Mouse (Mus musculus): ENCODE results near the gene Gm49368.
"Not testable (repeated sequence)": the region's sequence is repeated elsewhere in the genome, so short reads cannot be mapped to it uniquely, and the experiment has no call there.

The Gm49368 gene

DNA sequence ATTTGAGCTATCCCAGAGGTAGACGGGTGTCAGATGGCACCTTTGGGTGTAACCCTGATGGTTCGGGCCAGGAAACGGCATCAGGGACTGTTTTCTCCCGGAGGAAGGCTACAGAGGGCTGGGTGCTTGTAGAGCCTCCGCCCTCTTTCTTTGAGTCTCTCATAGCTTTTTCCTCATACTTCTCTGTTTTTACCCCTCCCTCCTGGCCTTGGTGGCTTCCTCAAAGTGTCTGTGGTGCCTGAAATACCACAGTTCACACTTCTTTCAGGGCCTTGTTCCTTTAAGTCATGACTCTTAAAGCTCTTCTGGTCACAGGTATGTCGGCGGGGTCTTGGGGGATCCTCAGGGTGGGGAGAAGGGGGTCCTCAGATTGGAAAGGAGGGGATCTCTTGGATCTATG, at the start of gene Gm49368, which contains the start of gene Itgam:
TSS of gene Gm49368 (plus strand) at position 228 of the 400 bp plus-strand sequence.
TSS of gene Itgam (plus strand) at position 185 of the 400 bp plus-strand sequence.
- in situ Hi-C loops (cut with MboI; ENCODE audit: low sequenced_read_pairs), result no loop called here

DNA sequence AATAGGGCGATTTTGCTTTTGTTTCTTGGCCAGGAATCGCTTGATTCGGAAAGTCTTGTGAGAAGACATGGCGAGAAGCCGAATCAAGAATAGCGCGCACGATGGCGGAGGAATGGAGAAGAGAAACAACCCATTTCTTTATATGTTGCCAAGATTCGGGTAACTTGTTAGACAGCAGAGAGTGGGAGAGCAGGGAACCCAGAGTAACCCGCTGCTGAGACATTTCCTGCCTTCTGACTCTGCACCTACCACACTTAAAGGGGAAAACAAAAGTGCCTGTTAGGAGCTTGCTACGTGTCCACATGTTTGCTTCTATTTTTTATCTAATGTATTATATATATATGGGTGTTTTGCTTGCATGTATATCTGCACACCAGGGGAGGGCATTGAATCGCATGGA, 49.4 kb upstream of the Gm49368 start:
- in situ Hi-C loops (cut with MboI; ENCODE audit: low sequenced_read_pairs), result no loop called here

DNA sequence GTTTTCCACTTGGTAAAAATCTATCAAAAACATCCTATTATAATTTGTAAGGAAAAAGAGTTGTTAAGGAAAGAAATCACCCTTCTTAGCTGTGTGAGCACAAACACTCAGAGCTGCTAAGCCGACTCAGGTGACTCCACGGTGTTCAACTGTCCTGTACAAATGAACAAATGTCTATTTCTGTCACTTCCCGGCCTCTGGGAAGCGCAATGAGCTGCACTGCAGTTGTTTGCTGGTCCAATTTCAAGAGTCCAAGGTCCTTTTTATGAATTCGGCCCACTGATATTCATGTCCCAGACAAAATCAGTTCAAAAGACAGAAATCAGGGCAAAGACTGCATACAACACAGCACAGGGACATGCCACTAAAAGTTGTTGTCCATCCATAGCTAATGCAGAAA, 46.3 kb upstream of the Gm49368 start:
- in situ Hi-C loops (cut with MboI; ENCODE audit: low sequenced_read_pairs), result not testable (repeated sequence)

DNA sequence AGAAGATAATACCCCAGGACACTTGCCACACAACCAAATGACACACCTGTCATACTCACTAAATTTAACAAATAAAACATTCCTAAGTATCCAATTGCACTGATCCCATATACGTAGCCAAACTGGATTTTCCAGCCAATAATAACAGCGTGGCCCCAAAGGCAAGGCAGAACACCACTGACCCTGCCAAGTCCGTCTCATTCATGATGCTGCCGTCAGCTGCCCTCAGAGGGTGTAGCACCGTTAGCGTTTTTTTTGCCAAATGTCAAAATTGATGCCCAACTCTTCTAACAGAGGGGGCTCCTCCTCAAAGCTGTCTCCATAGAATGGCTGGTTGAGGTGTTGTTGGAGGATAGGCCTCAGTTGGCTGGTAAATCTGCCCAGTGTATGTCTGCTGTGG, 45.8 kb upstream of the Gm49368 start:
- in situ Hi-C loops (cut with MboI; ENCODE audit: low sequenced_read_pairs), result no loop called here

DNA sequence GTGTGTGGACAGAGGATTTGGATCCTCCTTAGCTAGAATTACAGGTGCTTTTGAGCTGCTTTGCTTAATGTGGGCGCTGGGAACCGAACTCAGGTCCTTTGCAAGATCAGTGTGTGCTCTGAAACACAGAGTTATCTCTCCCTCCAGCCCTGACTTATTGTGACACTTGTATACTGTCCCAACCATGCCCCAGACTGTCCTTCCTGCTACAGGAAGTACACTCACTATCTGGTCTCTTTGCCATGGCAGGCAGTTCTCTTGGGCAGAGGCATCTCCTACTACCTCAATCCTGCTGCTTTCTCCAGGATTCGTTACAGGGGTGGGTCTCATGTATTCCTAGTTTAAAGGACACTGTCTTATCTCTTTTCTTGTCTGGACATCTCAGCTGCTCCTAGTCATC, 44.2 kb upstream of the Gm49368 start:
- in situ Hi-C loops (cut with MboI; ENCODE audit: low sequenced_read_pairs), result no loop called here

DNA sequence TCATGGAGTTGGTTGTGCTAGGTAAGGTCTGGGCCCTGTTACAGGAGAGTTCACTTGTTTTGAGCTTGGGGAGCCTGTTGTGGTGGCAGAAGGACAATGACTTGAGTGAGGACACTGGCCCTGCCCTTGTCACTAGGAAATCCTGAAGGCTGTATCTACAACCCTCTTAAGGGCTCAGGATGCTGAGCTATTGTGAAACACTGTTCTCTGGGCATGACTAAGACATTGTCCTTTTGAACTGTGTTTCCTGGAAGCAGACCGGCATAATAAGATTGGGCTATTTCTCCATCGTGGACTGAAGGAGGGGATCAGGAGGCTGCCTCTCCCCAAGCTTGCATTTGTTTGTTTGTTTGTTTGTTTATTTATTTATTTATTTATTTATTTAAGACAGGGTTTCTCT, 43.3 kb upstream of the Gm49368 start:
- in situ Hi-C loops (cut with MboI; ENCODE audit: low sequenced_read_pairs), result no loop called here

DNA sequence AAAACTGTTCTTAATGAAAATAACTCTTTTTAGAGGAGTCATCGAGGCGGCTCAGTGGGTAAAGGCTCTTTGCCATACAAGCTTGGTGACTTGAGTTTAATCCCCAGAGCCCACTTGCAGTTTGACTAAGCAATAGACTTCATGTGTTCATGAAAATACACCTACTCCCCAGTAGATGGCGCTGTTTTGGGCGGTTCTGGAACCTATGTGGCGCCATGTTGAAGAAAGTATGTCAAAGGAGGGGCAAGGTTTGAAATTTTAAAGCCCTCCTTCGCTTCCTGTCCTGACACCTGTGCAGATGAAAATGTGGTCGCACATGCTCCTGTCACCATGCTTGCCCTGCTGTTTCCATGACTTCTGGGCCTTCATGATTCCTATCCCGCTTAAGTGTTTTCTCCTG, 39.5 kb upstream of the Gm49368 start:
- in situ Hi-C loops (cut with MboI; ENCODE audit: low sequenced_read_pairs), result no loop called here

DNA sequence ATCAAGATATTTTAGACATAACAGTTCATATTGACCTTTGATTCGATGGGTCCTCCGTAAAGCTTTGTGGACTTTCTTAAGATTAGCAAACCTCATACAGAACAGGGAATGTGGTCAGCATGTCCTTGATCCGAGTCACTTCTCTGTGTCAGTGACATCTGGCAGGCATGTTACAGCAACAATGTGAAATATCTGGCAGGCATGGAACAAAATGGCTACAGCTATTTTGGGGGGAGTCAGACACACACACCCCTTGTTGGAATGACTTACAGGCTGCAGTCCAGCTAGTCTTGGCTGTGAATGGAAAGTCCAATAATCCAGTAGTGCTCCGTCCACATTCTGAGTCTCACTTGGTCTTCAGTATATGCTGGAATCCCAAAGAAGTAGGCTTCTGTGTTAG, 38.9 kb upstream of the Gm49368 start:
- in situ Hi-C loops (cut with MboI; ENCODE audit: low sequenced_read_pairs), result no loop called here

DNA sequence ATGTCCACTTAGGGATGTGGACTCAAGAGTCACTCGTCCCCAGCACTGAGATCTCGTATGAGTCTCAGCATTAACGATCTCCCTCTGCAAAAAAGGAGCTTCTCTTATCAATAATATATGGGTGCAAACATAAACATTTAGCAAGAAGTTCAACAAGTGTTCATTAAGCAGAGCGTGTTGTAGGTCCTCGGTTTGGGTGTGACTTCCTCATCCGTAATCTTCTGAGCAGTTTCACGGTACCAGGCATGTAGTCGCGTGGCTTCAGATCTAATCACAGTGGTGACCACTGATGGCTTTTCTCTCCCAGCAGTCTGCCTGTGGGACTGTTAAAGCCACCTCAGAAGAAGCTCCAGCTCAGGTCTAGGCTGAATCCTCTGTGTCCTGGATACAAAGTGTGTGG, 38.1 kb upstream of the Gm49368 start:
- in situ Hi-C loops (cut with MboI; ENCODE audit: low sequenced_read_pairs), result no loop called here

DNA sequence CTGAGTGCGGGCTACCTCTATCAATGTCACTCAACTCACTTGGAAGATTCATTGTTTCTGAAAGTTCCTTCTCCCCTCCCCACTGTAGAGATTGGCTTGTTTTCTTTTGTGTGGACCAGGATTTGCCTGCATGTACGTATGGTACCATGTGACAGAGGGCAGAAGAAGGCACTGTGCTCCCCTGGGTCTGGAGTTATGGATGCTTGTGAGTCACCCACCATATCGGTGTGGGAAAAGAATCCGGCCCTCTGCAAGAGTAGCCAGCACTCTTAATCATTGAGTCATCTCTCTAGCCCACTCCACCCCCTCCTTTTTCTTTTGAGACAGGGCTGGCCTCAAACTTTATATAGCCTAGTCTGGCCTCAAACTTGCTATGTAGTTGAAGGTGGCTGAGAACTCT, 37.6 kb upstream of the Gm49368 start:
- in situ Hi-C loops (cut with MboI; ENCODE audit: low sequenced_read_pairs), result no loop called here

DNA sequence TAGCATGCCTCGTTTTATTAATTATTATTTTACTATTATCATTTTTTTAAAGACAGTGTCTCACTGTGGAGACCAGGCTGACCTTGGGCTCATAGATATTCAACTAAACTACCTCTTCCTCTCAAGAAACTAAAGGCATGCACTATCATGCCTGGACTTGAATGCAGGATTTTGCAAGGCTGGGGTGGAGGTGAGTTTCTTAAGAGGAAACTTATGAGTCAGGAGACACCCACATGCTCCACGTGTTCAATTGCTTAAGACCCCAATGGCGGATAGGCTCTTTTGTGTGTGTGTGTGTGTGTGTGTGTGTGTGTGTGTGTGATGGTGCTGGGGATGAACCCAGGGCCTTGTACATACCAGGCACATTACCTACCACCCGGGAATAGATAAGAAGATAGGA, 37.1 kb upstream of the Gm49368 start:
- in situ Hi-C loops (cut with MboI; ENCODE audit: low sequenced_read_pairs), result no loop called here

DNA sequence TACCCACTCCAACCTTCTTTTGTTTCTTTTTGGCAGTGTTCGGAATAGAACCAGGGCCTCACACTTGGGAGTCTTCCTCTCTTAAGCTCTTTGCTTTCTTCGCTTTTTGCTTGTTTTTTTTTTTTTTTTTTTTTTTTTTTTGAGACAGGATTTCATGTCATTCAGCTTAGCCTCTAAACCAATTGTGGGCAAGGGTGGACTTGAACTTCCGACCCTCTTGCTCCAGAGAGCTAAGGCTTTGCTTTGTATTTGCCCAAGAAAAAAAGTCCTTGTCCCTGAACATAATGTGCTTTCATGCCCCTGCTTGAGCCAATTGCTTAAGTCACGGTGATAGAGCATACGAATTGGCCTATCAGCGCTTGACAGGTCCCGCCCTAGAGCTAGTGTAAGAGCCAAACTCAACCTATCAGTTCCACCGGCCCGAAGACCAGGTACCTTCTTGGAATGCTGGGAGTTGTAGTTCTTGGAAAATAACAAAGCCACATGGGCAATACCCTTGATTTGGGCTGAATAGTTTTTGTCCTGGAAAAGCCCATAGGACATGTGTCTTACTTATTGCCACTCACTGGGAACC, 31.0 kb upstream of the Gm49368 start:
- in situ Hi-C loops (cut with MboI; ENCODE audit: low sequenced_read_pairs), result no loop called here

DNA sequence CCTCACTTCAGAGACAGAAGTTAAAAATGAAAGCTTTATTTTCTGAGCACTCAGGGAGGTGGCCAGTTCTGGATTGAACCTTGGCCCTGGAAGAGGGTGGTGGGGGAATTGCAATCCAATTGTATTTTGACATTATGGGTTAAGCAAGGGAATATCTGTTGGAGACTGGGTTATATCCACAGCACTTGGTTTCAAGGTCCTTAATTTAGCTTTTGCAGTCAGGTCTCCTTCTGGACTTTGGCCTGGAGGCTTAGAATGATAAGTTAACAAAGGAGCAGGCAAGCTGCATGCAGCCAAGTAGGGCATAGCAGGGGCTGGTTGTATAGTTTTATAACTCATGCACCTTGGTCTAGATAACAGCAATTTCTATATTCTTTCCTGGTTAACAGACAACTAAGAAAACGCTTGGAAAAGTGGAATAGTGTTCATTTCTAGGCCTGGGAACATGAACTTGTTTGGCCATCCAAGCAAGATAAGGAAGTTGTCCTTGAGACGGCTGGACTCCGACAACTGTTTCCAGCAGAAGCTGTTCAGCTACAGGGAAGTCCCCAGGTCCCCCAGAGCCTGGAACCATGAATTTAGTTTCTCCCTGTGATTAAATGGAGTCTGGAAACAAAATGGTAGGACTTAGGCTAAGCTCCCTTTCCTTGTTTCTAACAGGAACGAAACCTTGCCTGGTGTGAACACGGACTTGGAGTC, 30.0 kb upstream of the Gm49368 start:
- in situ Hi-C loops (cut with MboI; ENCODE audit: low sequenced_read_pairs), result no loop called here

DNA sequence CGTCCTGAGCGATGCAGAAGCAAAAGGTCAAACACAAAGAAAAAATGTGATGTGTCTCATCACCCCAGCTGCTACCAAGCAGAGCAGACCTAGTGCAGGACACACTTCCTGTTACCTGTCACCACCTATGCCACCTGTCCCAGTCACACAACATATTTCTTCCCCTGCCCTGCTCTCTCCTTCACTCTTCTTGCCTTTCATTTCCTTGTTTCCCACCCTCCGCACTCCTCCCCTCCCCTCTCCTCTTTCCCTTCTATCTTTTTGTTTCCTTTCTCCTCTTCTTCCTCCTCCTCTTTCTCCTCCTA, 29.5 kb upstream of the Gm49368 start:
- in situ Hi-C loops (cut with MboI; ENCODE audit: low sequenced_read_pairs), result no loop called here

DNA sequence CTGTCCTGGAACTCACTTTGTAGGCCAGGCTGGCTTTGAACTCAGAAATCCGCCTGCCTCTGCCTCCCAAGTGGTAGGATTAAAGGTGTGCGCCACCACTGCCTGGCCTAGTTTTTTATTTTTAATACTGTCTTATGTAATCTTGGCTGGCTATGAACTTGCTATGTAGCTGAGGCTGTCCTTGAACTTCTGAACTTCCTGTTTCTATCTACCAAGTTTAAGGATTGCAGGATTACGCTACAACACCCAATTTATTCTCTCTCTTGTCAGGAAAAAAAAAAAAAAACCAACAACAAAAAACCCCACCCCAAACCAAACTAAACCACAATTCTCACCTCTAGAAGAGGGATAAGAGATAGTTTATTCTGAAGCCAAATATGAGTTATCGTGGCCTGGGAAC, 28.9 kb upstream of the Gm49368 start:
- in situ Hi-C loops (cut with MboI; ENCODE audit: low sequenced_read_pairs), result no loop called here

DNA sequence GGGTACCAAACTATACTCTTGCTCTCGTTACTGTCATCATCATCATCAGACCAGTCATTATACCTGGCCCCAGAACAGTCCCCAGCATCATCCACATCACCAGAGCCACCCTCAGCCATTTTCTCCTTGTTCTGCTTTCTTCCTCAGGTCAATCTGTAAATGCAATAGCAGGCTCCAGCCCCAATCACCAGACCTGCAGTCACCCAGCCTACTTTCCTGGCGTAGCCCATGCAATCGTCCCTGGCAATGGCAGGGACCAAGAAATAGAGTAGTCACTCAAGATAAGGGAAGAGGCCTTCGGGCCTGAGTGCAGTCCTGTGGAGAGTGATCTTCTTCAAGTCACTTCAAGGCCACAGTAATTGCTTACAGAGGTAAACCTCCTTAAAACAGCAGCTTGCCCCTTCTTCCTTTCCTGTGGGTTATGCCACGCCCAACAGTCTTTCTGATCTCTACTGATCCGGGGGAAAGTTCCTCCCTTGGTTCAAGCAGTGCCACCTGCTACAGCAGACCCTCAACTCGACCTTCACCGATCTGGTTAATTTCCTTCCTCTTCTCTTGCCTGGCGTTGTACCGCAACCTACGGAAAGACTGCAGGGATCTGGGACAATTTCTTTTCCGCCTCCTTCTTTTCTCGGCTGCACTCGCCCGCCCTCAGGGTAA, 20.2 kb upstream of the Gm49368 start:
- in situ Hi-C loops (cut with MboI; ENCODE audit: low sequenced_read_pairs), result not testable (repeated sequence)

DNA sequence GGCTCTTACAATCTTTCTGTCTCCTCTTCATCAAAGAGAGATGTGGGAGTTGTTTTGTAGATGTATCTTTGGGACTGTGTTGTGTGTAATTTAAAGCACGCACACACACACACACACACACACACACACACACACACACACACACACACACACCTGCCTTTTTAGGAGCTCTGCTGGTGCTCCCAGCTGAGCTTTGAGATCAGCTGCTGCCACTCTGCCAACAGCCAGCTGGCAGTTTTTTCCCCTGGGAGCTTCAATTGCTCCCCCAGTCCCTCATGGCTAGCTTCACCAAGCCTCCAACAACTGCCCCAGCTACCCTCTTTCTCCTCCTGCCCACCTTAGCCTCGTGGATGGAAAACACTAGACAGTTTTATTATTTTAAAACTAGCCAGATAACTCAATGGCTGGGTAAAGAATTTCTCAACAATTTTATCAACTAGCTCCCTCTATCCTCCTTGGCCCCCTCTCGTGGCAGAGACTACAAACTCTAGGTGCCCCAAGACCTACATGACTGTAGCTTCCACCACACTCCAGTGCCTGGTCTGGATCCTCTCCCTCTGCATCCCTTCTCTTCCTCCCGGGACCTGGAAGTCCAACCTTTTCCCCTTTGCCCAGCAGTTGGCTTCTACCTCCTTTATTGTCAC, 18.2 kb upstream of the Gm49368 start:
- in situ Hi-C loops (cut with MboI; ENCODE audit: low sequenced_read_pairs), result no loop called here

DNA sequence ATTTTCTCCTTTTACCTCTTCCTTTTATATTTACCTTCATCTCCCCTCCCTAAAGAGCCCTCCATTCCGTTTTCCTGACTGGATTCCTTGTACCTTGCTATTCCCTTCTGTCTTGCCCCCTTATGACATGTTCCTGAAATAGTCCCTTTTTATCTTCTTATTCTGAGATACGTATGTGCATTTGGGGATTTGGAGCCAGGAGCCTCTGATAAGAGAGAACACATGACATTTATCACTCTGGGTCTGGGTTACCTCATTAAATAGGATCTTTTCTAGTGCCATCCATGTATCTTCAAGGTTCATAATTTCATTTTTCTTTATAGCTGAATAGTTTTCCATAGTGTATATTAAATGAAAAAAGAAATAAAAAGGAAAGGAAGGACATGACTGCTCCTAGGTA, 16.8 kb upstream of the Gm49368 start:
- in situ Hi-C loops (cut with MboI; ENCODE audit: low sequenced_read_pairs), result no loop called here

DNA sequence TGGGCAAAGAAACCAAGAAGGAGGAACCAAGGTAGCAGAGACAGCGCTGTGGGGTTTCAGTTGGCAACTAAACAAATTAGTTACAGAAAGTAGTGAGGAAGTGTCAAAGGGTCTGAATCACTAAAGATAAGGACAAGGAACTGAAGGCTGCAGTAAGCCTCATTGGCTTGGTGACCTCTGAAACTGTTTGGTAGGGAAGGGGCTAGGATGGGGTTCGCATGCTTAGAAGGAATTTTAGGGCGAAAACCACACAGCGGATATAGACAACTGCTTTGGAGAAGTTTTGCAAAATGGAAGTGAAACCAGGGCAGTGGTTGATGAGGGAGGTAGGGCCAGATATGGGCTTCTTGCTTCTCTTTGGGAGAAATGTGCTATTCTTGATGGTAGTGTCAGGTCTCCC, 13.7 kb upstream of the Gm49368 start:
- in situ Hi-C loops (cut with MboI; ENCODE audit: low sequenced_read_pairs), result no loop called here

DNA sequence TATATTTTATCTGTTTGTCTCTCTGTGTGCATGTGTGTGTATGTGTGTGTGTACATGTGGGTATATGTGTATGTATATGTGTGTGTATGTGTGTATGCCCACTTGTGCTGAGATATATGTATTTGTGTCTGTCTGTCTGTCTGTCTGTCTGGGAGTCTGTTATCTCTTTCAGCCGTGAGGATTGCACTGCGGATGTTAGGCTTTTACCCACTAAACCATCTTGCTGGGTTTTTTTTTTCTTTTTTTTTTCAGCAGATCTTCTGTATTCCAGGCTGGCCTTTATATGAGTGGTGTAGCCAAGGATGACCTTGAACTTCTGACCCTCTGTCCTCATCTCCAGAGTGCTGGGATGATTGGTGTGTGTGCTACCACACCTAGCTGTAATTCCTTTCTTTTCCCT, 13.2 kb upstream of the Gm49368 start:
- in situ Hi-C loops (cut with MboI; ENCODE audit: low sequenced_read_pairs), result no loop called here

DNA sequence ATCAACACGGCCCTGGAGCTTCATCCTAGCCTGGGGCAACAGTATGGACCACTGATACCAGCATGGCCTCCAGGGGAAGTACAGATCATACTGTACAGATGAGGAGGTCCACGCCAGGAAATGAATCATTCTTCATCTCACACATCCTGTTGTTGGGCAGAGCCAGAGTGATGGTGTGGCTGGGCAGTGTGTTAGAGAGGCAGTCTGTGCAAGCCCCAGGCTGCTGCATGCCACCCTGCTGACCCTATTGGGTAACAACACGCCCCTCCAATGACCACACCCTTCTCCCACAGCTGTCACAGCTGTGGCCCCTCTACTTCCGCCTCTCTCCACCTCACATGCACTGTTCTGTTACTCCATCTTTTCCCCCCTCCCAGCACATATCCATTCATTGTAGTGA, 11.7 kb upstream of the Gm49368 start:
- in situ Hi-C loops (cut with MboI; ENCODE audit: low sequenced_read_pairs), result no loop called here

DNA sequence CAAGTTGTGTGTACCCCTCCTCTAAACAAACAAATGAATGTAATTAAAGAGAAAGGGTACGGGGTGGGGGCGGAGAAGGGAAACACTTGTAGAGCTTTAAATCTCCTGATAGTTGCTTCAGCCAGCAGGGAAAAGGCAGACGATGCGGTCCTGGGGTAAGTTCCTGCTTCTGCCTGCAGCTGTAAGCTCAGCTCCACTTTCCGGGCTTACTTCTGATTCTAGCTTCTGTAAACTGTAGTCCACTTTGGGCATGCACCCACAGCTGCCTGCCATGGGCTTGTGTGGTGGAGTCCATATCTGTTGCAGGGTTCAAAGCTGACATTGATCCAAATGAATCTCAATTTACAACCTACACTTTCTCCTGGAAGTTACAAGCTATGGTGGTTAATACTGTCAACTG, 9.4 kb upstream of the Gm49368 start:
- in situ Hi-C loops (cut with MboI; ENCODE audit: low sequenced_read_pairs), result no loop called here

Data from CH12F3 (cell line).